Mouse (Mus musculus): Measurements from ENCODE around the gene Rnf215. TPM values are rescaled to one million over a fixed set of nuclear protein-coding genes. Genes with fewer than 3 reads are reported as not detected.

Gene Rnf215
- polyA plus RNA-seq, 2 experiments = 4.3 to 5.1 TPM

DNA sequence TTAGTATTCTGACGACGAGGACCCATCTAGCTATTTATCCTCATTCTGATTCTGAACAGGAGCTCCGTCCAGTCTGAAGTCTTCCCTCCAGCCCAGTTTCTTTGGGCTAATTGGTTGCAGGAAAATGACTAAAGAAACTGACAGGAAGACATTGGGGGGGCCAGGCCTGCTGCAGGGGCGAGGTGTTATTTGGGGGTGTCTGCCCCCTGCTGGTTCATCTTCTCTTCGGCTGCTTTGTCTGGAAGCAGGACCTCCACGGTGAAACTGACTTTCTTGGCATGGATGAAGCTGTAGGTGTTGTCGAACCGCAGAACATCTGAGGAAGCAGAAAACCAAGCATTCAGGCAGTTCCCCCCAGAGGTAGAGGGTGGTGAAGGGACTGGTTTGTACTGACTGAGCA is 36.9 kb upstream of the Rnf215 start:
- no peak for DNase-seq (ENCODE audit: low read depth in 3 of 3, low spot score in 3 of 3)
- no peak overlapping the region for H3K9ac ChIP-seq (replicated peaks)
- ATAC-seq (ENCODE audit: insufficient read depth) = no peak
- H3K4me3 ChIP-seq (ENCODE audit: insufficient read depth in 1 of 2, low read depth in 2 of 2, low read length in 2 of 2) = no peak overlapping the region
- no peaks in the 10 kb centered on the region for H3K27me3 ChIP-seq (ENCODE audit: control insufficient read depth, insufficient read depth, low read length)
- TF ChIP-seq EP300 (IDR thresholded peaks at IDR 0.05; ENCODE audit: low read depth) (no peak), CTCF (IDR thresholded peaks at IDR 0.05; ENCODE audit: low read depth) (peak; percentile 52)
- no peak overlapping the region for H3K27ac ChIP-seq
- no peak overlapping the region for H3K4me2 ChIP-seq (ENCODE audit: low read depth)
- WGBS (ENCODE audit: insufficient replicate concordance) = 64% methylated on average over 8 of the region's 8 CpGs
- H3K9me3 ChIP-seq (ENCODE audit: control insufficient read depth, low read length) = no peaks in the 10 kb centered on the region
- peaks cover 13 to 24% of the 10 kb centered on the region in 2 experiments for H3K4me1 ChIP-seq (replicated peaks; ENCODE audit: control insufficient read depth in 2 of 2, insufficient read depth in 2 of 2, low read length in 1 of 2)
- H3K36me3 ChIP-seq (replicated peaks; ENCODE audit: control insufficient read depth, insufficient read depth, low read depth) = peaks cover 1% of the 10 kb centered on the region

DNA sequence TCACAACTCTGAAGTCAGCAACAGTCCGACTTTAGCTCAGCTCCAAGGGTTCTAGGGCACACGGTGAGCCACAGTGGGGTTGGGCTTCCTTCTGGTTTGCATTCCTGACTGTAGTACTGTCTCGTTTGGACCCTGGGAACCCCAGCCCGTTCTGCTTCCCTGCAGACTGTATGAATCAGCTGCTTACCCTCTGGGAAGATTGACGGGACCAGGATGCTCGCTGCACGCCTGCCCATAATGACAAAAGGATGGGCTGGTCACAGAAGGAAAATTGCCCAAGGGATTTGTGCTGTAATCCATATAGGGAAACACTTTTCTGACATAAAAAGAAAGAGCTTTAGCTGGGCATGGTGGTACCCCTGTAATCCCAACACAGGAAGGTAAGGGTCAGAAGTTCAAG is 36.2 kb upstream of the Rnf215 start:
- Histone ChIP-seq H3K4me1 (replicated peaks; ENCODE audit: control insufficient read depth in 2 of 2, insufficient read depth in 2 of 2, low read length in 1 of 2) (peaks cover 13 to 21% of the 10 kb centered on the region in 2 experiments), H3K27me3 (ENCODE audit: control insufficient read depth, insufficient read depth, low read length) (no peaks in the 10 kb centered on the region), H3K9ac (replicated peaks) (no peak overlapping the region), H3K27ac (no peak overlapping the region), H3K4me3 (ENCODE audit: insufficient read depth in 1 of 2, low read depth in 2 of 2, low read length in 2 of 2) (no peak overlapping the region), H3K4me2 (ENCODE audit: low read depth) (no peak overlapping the region), H3K36me3 (replicated peaks; ENCODE audit: control insufficient read depth, insufficient read depth, low read depth) (no peaks in the 10 kb centered on the region), H3K9me3 (ENCODE audit: control insufficient read depth, low read length) (no peaks in the 10 kb centered on the region)
- no peak for TF ChIP-seq EP300 (IDR thresholded peaks at IDR 0.05; ENCODE audit: low read depth)
- no peak for TF ChIP-seq CTCF (IDR thresholded peaks at IDR 0.05; ENCODE audit: low read depth)
- ATAC-seq (ENCODE audit: insufficient read depth) (no peak), DNase-seq (ENCODE audit: low read depth in 3 of 3, low spot score in 3 of 3) (no peak)
- 76% methylated on average over 7 of the region's 7 CpGs for WGBS (ENCODE audit: insufficient replicate concordance)

DNA sequence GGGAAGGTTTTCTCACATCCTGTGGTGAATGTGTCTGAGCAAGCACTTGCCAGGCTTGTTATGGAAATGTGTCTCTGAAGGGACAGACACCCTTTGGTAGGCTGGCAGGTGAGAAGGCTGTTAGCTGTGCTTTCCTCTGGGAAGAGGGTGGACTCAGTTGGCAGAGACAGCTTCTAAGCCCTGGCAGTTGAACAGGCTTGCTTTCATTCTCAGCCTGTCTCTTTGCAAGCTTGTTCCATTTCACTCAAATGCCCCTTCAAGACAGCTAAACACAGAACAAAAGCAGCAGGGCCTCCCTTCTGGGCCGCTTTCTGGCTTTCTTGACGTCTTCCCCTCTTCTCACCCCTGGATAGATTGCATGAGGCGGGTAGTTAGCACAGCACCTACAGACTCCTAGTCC is 35.6 kb upstream of the Rnf215 start:
- Histone ChIP-seq H3K36me3 (replicated peaks; ENCODE audit: control insufficient read depth, insufficient read depth, low read depth) (no peaks in the 10 kb centered on the region), H3K4me1 (replicated peaks; ENCODE audit: control insufficient read depth in 2 of 2, insufficient read depth in 2 of 2, low read length in 1 of 2) (peaks cover 10 to 16% of the 10 kb centered on the region in 2 experiments), H3K27ac (no peak overlapping the region), H3K9ac (replicated peaks) (no peak overlapping the region), H3K27me3 (ENCODE audit: control insufficient read depth, insufficient read depth, low read length) (no peaks in the 10 kb centered on the region), H3K4me3 (ENCODE audit: insufficient read depth in 1 of 2, low read depth in 2 of 2, low read length in 2 of 2) (no peak overlapping the region), H3K4me2 (ENCODE audit: low read depth) (no peak overlapping the region), H3K9me3 (ENCODE audit: control insufficient read depth, low read length) (no peaks in the 10 kb centered on the region)
- TF ChIP-seq EP300 (IDR thresholded peaks at IDR 0.05; ENCODE audit: low read depth) (no peak), CTCF (IDR thresholded peaks at IDR 0.05; ENCODE audit: low read depth) (no peak)
- WGBS (ENCODE audit: insufficient replicate concordance) = 69% methylated on average over 3 of the region's 3 CpGs
- DNase-seq (ENCODE audit: low read depth in 3 of 3, low spot score in 3 of 3) (no peak), ATAC-seq (ENCODE audit: insufficient read depth) (no peak)

DNA sequence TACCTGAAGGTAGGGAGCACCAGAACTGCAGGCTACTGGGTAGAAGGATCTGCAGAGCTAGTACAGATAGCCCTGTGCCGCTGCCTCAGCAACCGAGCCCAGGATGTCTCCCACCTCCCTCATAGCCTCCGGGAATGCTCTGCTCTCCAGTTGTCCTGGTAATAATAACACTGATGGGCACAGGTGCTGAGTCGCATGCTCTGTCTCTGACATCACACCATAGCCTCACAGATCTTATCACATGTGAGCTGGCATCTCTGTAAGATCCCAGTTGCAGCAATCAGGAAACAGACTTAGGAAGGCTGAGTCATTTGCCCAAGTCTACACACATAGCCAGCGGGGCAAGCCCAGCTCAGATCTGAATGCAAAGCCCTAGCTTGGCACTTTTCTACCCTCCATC is 33.2 kb upstream of the Rnf215 start:
- Histone ChIP-seq H3K9me3 (ENCODE audit: control insufficient read depth, low read length) (no peaks in the 10 kb centered on the region), H3K4me1 (replicated peaks; ENCODE audit: control insufficient read depth in 2 of 2, insufficient read depth in 2 of 2, low read length in 1 of 2) (peaks cover 4 to 5% of the 10 kb centered on the region in 2 experiments), H3K36me3 (replicated peaks; ENCODE audit: control insufficient read depth, insufficient read depth, low read depth) (no peaks in the 10 kb centered on the region), H3K4me2 (ENCODE audit: low read depth) (no peak overlapping the region), H3K4me3 (ENCODE audit: insufficient read depth in 1 of 2, low read depth in 2 of 2, low read length in 2 of 2) (no peak overlapping the region), H3K27ac (no peak overlapping the region), H3K27me3 (ENCODE audit: control insufficient read depth, insufficient read depth, low read length) (no peaks in the 10 kb centered on the region), H3K9ac (replicated peaks) (no peak overlapping the region)
- WGBS (ENCODE audit: insufficient replicate concordance) = 52% methylated on average over 5 of the region's 5 CpGs
- no peak for ATAC-seq (ENCODE audit: insufficient read depth)
- TF ChIP-seq CTCF (IDR thresholded peaks at IDR 0.05; ENCODE audit: low read depth) (no peak), EP300 (IDR thresholded peaks at IDR 0.05; ENCODE audit: low read depth) (no peak)
- no peak for DNase-seq (ENCODE audit: low read depth in 3 of 3, low spot score in 3 of 3)

DNA sequence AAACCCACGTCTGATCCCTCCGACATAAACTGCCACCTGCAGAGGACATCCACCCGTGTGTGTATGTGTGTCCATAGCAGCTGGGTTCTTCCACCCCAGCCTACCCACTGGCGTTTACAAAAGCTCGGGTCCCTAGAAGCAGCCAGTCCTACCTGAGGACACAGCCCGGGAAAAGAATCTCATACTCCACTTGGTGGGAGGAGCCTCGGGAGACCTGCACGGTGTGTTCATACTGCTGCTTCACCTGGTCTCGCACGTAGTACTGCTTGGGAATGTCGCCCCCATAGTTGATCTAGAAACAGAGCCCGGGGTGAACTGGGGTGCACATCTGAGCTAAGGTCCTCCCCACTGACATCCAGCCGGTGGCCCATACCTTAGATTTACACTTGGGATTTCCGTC is 31.5 kb upstream of the Rnf215 start:
- Histone ChIP-seq H3K4me1 (replicated peaks; ENCODE audit: control insufficient read depth in 2 of 2, insufficient read depth in 2 of 2, low read length in 1 of 2) (no peaks in the 10 kb centered on the region), H3K36me3 (replicated peaks; ENCODE audit: control insufficient read depth, insufficient read depth, low read depth) (no peaks in the 10 kb centered on the region), H3K27me3 (ENCODE audit: control insufficient read depth, insufficient read depth, low read length) (no peaks in the 10 kb centered on the region), H3K27ac (no peak overlapping the region), H3K9me3 (ENCODE audit: control insufficient read depth, low read length) (no peaks in the 10 kb centered on the region), H3K4me3 (ENCODE audit: insufficient read depth in 1 of 2, low read depth in 2 of 2, low read length in 2 of 2) (no peak overlapping the region), H3K4me2 (ENCODE audit: low read depth) (no peak overlapping the region), H3K9ac (replicated peaks) (no peak overlapping the region)
- DNase-seq (ENCODE audit: low read depth in 3 of 3, low spot score in 3 of 3) = no peak
- 72% methylated on average over 14 of the region's 14 CpGs for WGBS (ENCODE audit: insufficient replicate concordance)
- TF ChIP-seq CTCF (IDR thresholded peaks at IDR 0.05; ENCODE audit: low read depth) = no peak
- no peak for TF ChIP-seq EP300 (IDR thresholded peaks at IDR 0.05; ENCODE audit: low read depth)
- ATAC-seq (ENCODE audit: insufficient read depth) = no peak
